Comparison of ENCODE assay signal across 37 mouse cellular contexts in the genomic region with DNA sequence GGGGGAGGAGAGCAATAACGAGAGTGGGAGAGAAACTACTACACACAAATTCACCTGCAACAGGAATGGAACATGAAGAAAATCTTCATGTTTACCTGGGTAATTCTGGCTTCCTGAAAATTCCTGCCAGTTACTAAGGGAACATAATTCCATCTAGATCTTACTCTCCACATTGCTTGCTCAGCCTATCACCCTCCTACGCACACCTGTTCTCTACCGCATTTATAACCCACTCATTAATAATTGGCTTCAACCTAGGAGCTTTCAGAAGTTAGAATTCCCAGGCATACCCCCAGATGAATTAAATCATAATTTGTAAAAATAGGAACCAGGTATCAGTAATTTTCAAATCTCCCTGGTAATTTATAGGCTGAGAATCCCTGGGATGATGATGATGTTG. TPM values are rescaled to one million over a fixed set of nuclear protein-coding genes. Genes with fewer than 3 reads are reported as not detected.
DNase-seq lines count a peak whose midpoint lies in the region; ATAC-seq lines count a peak whose summit lies in the region.
"Had no signal": no experiment of that assay in that cellular context is flagged by ENCODE, and none has a peak within 500 bp of the region (broad histone marks: within the 10 kb centered on the region; RNA-seq: fewer than 3 reads in every experiment).

No protein-coding gene starts in this region.

- peaks cover 3 to 11% of the 10 kb centered on the region in 2 experiments; a peak in 2 of 4 replicates for H3K4me1 ChIP-seq in heart, embryonic 14.5 days (ENCODE audit: control insufficient read depth in 2 of 2, insufficient read depth in 2 of 2, low read length in 2 of 2)
- H3K4me1 ChIP-seq in intestine, embryonic 15.5 days (replicated peaks), result no peaks in the 10 kb centered on the region
- H3K4me1 ChIP-seq: forebrain, embryonic 13.5 days; limb, embryonic 12.5 days; midbrain, embryonic 12.5 days; neural tube, embryonic 13.5 days had no signal

- H3K27me3 ChIP-seq in heart, embryonic 14.5 days (ENCODE audit: control insufficient read depth, insufficient read depth, low read length), result no peaks in the 10 kb centered on the region
- H3K27me3 ChIP-seq in intestine, embryonic 15.5 days (replicated peaks), result no peaks in the 10 kb centered on the region
- H3K27me3 ChIP-seq: forebrain, embryonic 13.5 days; limb, embryonic 12.5 days; megakaryocyte, embryonic 14.5 days; midbrain, embryonic 12.5 days; neural tube, embryonic 13.5 days; Patski had no signal

- H3K27ac ChIP-seq in heart, embryonic 14.5 days (replicated peaks in 1 of 2; ENCODE audit: control insufficient read depth in 1 of 2, insufficient read depth in 1 of 2, low read depth in 2 of 2, low read length in 2 of 2), result peak overlapping the region; percentile 35 to 76; a peak in 3 of 4 replicates
- H3K27ac ChIP-seq in intestine, embryonic 15.5 days, result no peak overlapping the region
- H3K27ac ChIP-seq: forebrain, embryonic 13.5 days; limb, embryonic 12.5 days; midbrain, embryonic 12.5 days; neural tube, embryonic 13.5 days had no signal

- no peak for ATAC-seq in heart, embryonic 14.5 days (ENCODE audit: insufficient number of reproducible peaks, insufficient read depth, low FRiP score, low read depth)
- no peak for ATAC-seq in intestine, embryonic 15.5 days
- ATAC-seq: forebrain, embryonic 13.5 days; hindbrain, embryonic 16.5 days; Patski had no signal

- H3K9me3 ChIP-seq in heart, embryonic 14.5 days (ENCODE audit: control insufficient read depth, low read length), result no peaks in the 10 kb centered on the region
- no peaks in the 10 kb centered on the region for H3K9me3 ChIP-seq in intestine, embryonic 15.5 days
- H3K9me3 ChIP-seq: forebrain, embryonic 13.5 days; limb, embryonic 12.5 days; megakaryocyte, embryonic 14.5 days; midbrain, embryonic 12.5 days; neural tube, embryonic 13.5 days had no signal

- DNase-seq in heart, adult 8-10 months (ENCODE audit: low spot score), result no peak
- DNase-seq in layer of hippocampus, adult 18-20 months (ENCODE audit: low spot score in 2 of 2), result peak; percentile 21 to 69
- DNase-seq in layer of hippocampus, postnatal 25 days (ENCODE audit: extremely low spot score in 1 of 2, low spot score in 1 of 2), result no peak
- DNase-seq in right cerebral cortex, adult 2 months (ENCODE audit: low spot score in 2 of 2), result peak; percentile 16 to 38
- no peak for DNase-seq in right cerebral cortex, postnatal 36 days (ENCODE audit: low spot score in 2 of 2)
- DNase-seq: cerebellum, adult 11 months; gastrocnemius, postnatal 10 days; kidney, adult 2 months; kidney, postnatal 36 days; right cerebral cortex, postnatal 14 days; spleen, adult 18-20 months; thymus, postnatal 4 days had no signal

- no peak overlapping the region for H3K4me3 ChIP-seq in heart, embryonic 14.5 days (ENCODE audit: control insufficient read depth in 1 of 2, insufficient read depth in 1 of 2, low read depth in 1 of 2, low read length in 2 of 2)
- H3K4me3 ChIP-seq in intestine, embryonic 15.5 days (replicated peaks), result no peak overlapping the region
- H3K4me3 ChIP-seq: forebrain, embryonic 13.5 days; limb, embryonic 12.5 days; midbrain, embryonic 12.5 days; neural tube, embryonic 13.5 days had no signal

- no peak overlapping the region for H3K9ac ChIP-seq in heart, embryonic 14.5 days (ENCODE audit: low read length)
- no peak overlapping the region for H3K9ac ChIP-seq in intestine, embryonic 15.5 days
- H3K9ac ChIP-seq: forebrain, embryonic 13.5 days; limb, embryonic 12.5 days; liver, postnatal 0 days; midbrain, embryonic 12.5 days; neural tube, embryonic 13.5 days had no signal

- H3K4me2 ChIP-seq in heart, embryonic 14.5 days (ENCODE audit: low read length), result 0 out of 2 replicates have a peak overlapping the region, but pooled peaks have one; percentile 6
- no peak overlapping the region for H3K4me2 ChIP-seq in intestine, embryonic 15.5 days (replicated peaks)
- H3K4me2 ChIP-seq: forebrain, embryonic 13.5 days; limb, embryonic 12.5 days; liver, embryonic 11.5 days; midbrain, embryonic 12.5 days; neural tube, embryonic 13.5 days had no signal

- 87% methylated on average over 3 of the region's 3 CpGs for WGBS in heart, embryonic 14.5 days
- 96% methylated on average over 3 of the region's 3 CpGs for WGBS in intestine, embryonic 15.5 days

- H3K36me3 ChIP-seq in heart, embryonic 14.5 days (ENCODE audit: control insufficient read depth, insufficient read depth, low read length), result peaks cover 38% of the 10 kb centered on the region
- H3K36me3 ChIP-seq in intestine, embryonic 15.5 days, result peaks cover 20% of the 10 kb centered on the region

RNA-seq across cellular contexts. Expression of gene Gm5901, which starts 0.9 kb away (rescaled TPM):
- polyA plus RNA-seq in heart, embryonic 14.5 days (2014; fragmentation: Nextera tagmentation; extraction: Ambion mirVana), result not detected in 2 replicates
- total RNA-seq in heart, adult 8-10 months (2022), result not detected
- total RNA-seq in layer of hippocampus, adult 18-20 months (2021), result not detected
- total RNA-seq in layer of hippocampus, postnatal 25 days (2021), result not detected
- polyA plus RNA-seq in intestine, embryonic 15.5 days (2015; fragmentation: Nextera tagmentation; extraction: Ambion mirVana), result not detected in 2 replicates
- total RNA-seq: adrenal gland, postnatal 10 days; gastrocnemius, postnatal 10 days; heart, postnatal 10 days; left cerebral cortex, adult 18-20 months; left cerebral cortex, postnatal 14 days; midbrain, postnatal 0 days had no signal
- polyA plus RNA-seq: embryonic facial prominence, embryonic 11.5 days; forebrain, embryonic 13.5 days; hindbrain, embryonic 11.5 days; hindbrain, embryonic 16.5 days; intestine, embryonic 14.5 days; kidney, adult 2 months; kidney, embryonic 16.5 days; limb, embryonic 12.5 days; liver, embryonic 11.5 days; liver, postnatal 0 days; lung, embryonic 16.5 days; midbrain, embryonic 12.5 days; neural tube, embryonic 13.5 days; Patski; stomach, embryonic 16.5 days; thymus, postnatal 0 days had no signal

RNA-seq across cellular contexts. Expression of gene Olfr692, which starts 5.9 kb away (rescaled TPM):
- not detected in 2 replicates for polyA plus RNA-seq in heart, embryonic 14.5 days (2014; fragmentation: Nextera tagmentation; extraction: Ambion mirVana)
- total RNA-seq in heart, adult 8-10 months (2022), result not detected
- total RNA-seq in layer of hippocampus, adult 18-20 months (2021), result not detected
- total RNA-seq in layer of hippocampus, postnatal 25 days (2021), result not detected
- not detected in 2 replicates for polyA plus RNA-seq in intestine, embryonic 15.5 days (2015; fragmentation: Nextera tagmentation; extraction: Ambion mirVana)
- total RNA-seq: adrenal gland, postnatal 10 days; gastrocnemius, postnatal 10 days; heart, postnatal 10 days; left cerebral cortex, adult 18-20 months; left cerebral cortex, postnatal 14 days; MEL; midbrain, postnatal 0 days had no signal
- polyA plus RNA-seq: embryonic facial prominence, embryonic 11.5 days; forebrain, embryonic 13.5 days; gonadal fat pad, adult 2 months; hindbrain, embryonic 11.5 days; hindbrain, embryonic 16.5 days; intestine, embryonic 14.5 days; kidney, adult 2 months; kidney, embryonic 16.5 days; limb, embryonic 12.5 days; liver, embryonic 11.5 days; liver, postnatal 0 days; lung, embryonic 16.5 days; midbrain, embryonic 12.5 days; neural tube, embryonic 13.5 days; Patski; stomach, embryonic 16.5 days; thymus, postnatal 0 days had no signal

RNA-seq across cellular contexts. Expression of gene Fam160a2, which starts 25.9 kb away (rescaled TPM):
- polyA plus RNA-seq in heart, embryonic 14.5 days (2014; fragmentation: Nextera tagmentation; extraction: Ambion mirVana), result 30.2 and 34.0 TPM in 2 replicates
- total RNA-seq in heart, adult 8-10 months (2022), result 10 to 100 TPM; 16.5 to 20.9 (median 18.3) TPM
- 10 to 100 TPM; 55.9 to 59.4 TPM for total RNA-seq in layer of hippocampus, adult 18-20 months (2021)
- 10 to 100 TPM; 52.9 to 66.4 TPM for total RNA-seq in layer of hippocampus, postnatal 25 days (2021)
- polyA plus RNA-seq in intestine, embryonic 15.5 days (2015; fragmentation: Nextera tagmentation; extraction: Ambion mirVana), result 39.6 and 45.9 TPM in 2 replicates

RNA-seq across cellular contexts. Expression of gene Cnga4, which starts 30.4 kb away (rescaled TPM):
- not detected in 2 replicates for polyA plus RNA-seq in heart, embryonic 14.5 days (2014; fragmentation: Nextera tagmentation; extraction: Ambion mirVana)
- total RNA-seq in heart, adult 8-10 months (2022), result not detected
- under 1 TPM; 0.63 to 0.69 TPM for total RNA-seq in layer of hippocampus, adult 18-20 months (2021)
- total RNA-seq in layer of hippocampus, postnatal 25 days (2021), result under 1 TPM; 0.52 to 0.66 TPM
- not detected in 2 replicates for polyA plus RNA-seq in intestine, embryonic 15.5 days (2015; fragmentation: Nextera tagmentation; extraction: Ambion mirVana)
- total RNA-seq: adrenal gland, postnatal 10 days; gastrocnemius, postnatal 10 days; heart, postnatal 10 days; MEL had no signal
- polyA plus RNA-seq: embryonic facial prominence, embryonic 11.5 days; forebrain, embryonic 13.5 days; hindbrain, embryonic 16.5 days; intestine, embryonic 14.5 days; kidney, embryonic 16.5 days; limb, embryonic 12.5 days; liver, embryonic 11.5 days; liver, postnatal 0 days; lung, embryonic 16.5 days; Patski; stomach, embryonic 16.5 days had no signal

RNA-seq across cellular contexts. Expression of gene Olfr691, which starts 31.9 kb away (rescaled TPM):
- not detected in 2 replicates for polyA plus RNA-seq in heart, embryonic 14.5 days (2014; fragmentation: Nextera tagmentation; extraction: Ambion mirVana)
- not detected for total RNA-seq in heart, adult 8-10 months (2022)
- total RNA-seq in layer of hippocampus, adult 18-20 months (2021), result under 1 TPM; 0.35 to 0.36 TPM
- under 1 TPM; 0.32 to 0.68 TPM for total RNA-seq in layer of hippocampus, postnatal 25 days (2021)
- not detected in 2 replicates for polyA plus RNA-seq in intestine, embryonic 15.5 days (2015; fragmentation: Nextera tagmentation; extraction: Ambion mirVana)
- total RNA-seq: adrenal gland, postnatal 10 days; gastrocnemius, postnatal 10 days; MEL had no signal
- polyA plus RNA-seq: embryonic facial prominence, embryonic 11.5 days; forebrain, embryonic 13.5 days; gonadal fat pad, adult 2 months; intestine, embryonic 14.5 days; kidney, adult 2 months; kidney, embryonic 16.5 days; limb, embryonic 12.5 days; liver, embryonic 11.5 days; liver, postnatal 0 days; lung, embryonic 16.5 days; midbrain, embryonic 12.5 days; neural tube, embryonic 13.5 days; Patski; stomach, embryonic 16.5 days; thymus, postnatal 0 days had no signal

Comparison
In these comparisons a context has a peak if more than half of its experiments do, and no peak if none do; other contexts are left out.
1. DNase-seq: peak in layer of hippocampus, adult 18-20 months (2 of 2) and right cerebral cortex, adult 2 months (2 of 2); none in heart, adult 8-10 months (single experiment), layer of hippocampus, postnatal 25 days (0 of 2) and right cerebral cortex, postnatal 36 days (0 of 2).